Mouse (Mus musculus): ENCODE results near the gene Atp8a1. TPM values are rescaled to one million over a fixed set of nuclear protein-coding genes. Genes with fewer than 3 reads are reported as not detected.

The Atp8a1 gene
- total RNA-seq, 2 experiments from 2014 or later = 11.7 to 12.8 TPM

- DNase-seq (ENCODE audit: low spot score in 2 of 2) = no peak
These were observed 159.2 kb downstream of the Atp8a1 start for GRCm38 (mm10) chr5:67688001-67688400.

- no peak for DNase-seq (ENCODE audit: low spot score in 2 of 2)
These were observed 161.3 kb downstream of the Atp8a1 start for GRCm38 (mm10) chr5:67685906-67686305.

GRCm38 (mm10) chr5:67685461-67685860 is 161.8 kb downstream of the Atp8a1 start:
- DNase-seq (ENCODE audit: low spot score in 2 of 2) = no peak

GRCm38 (mm10) chr5:67678819-67679218 is 168.4 kb downstream of the Atp8a1 start:
- DNase-seq (ENCODE audit: low spot score in 2 of 2) = no peak

- no peak for DNase-seq (ENCODE audit: low spot score in 2 of 2)
These were observed 174.2 kb downstream of the Atp8a1 start for GRCm38 (mm10) chr5:67673008-67673407.

GRCm38 (mm10) chr5:67670158-67670557 is 177.1 kb downstream of the Atp8a1 start:
- DNase-seq (ENCODE audit: low spot score in 2 of 2) = no peak

- no peak for DNase-seq (ENCODE audit: low spot score in 2 of 2)
These were observed 177.8 kb downstream of the Atp8a1 start for GRCm38 (mm10) chr5:67669436-67669896.

- DNase-seq (ENCODE audit: low spot score in 2 of 2) = no peak
These were observed 184.5 kb downstream of the Atp8a1 start for GRCm38 (mm10) chr5:67662715-67663114.

- DNase-seq (ENCODE audit: low spot score in 2 of 2) = no peak
These were observed 187.4 kb downstream of the Atp8a1 start for GRCm38 (mm10) chr5:67659864-67660263.

GRCm38 (mm10) chr5:67656821-67657259 is 190.4 kb downstream of the Atp8a1 start:
- no peak for DNase-seq (ENCODE audit: low spot score in 2 of 2)

GRCm38 (mm10) chr5:67655696-67656519 is 191.3 kb downstream of the Atp8a1 start:
- no peak for DNase-seq (ENCODE audit: low spot score in 2 of 2)

GRCm38 (mm10) chr5:67654572-67654971 is 192.7 kb downstream of the Atp8a1 start:
- DNase-seq (ENCODE audit: low spot score in 2 of 2) = no peak

- no peak for DNase-seq (ENCODE audit: low spot score in 2 of 2)
These were observed 193.7 kb downstream of the Atp8a1 start for GRCm38 (mm10) chr5:67653543-67653942.

GRCm38 (mm10) chr5:67652468-67652867 is 194.8 kb downstream of the Atp8a1 start:
- no peak for DNase-seq (ENCODE audit: low spot score in 2 of 2)

- DNase-seq (ENCODE audit: low spot score in 2 of 2) = no peak
These were observed 197.2 kb downstream of the Atp8a1 start for GRCm38 (mm10) chr5:67650021-67650420.

- no peak for DNase-seq (ENCODE audit: low spot score in 2 of 2)
These were observed 198.1 kb downstream of the Atp8a1 start for GRCm38 (mm10) chr5:67649156-67649555.

- peak in 1 of 2 experiments; percentile 20 for DNase-seq (ENCODE audit: low spot score in 2 of 2)
These were observed 199.7 kb downstream of the Atp8a1 start for GRCm38 (mm10) chr5:67647568-67647967.

- no peak for DNase-seq (ENCODE audit: low spot score in 2 of 2)
These were observed 200.3 kb downstream of the Atp8a1 start for GRCm38 (mm10) chr5:67646756-67647529.

- DNase-seq (ENCODE audit: low spot score in 2 of 2) = no peak
These were observed 203.5 kb downstream of the Atp8a1 start for GRCm38 (mm10) chr5:67643537-67644255.

GRCm38 (mm10) chr5:67641406-67642120 is 205.7 kb downstream of the Atp8a1 start:
- no peak for DNase-seq (ENCODE audit: low spot score in 2 of 2)

All from gastrocnemius, postnatal 4 days (tissue).